ENCODE assay signal across 15 mouse cellular contexts in the genomic region with DNA sequence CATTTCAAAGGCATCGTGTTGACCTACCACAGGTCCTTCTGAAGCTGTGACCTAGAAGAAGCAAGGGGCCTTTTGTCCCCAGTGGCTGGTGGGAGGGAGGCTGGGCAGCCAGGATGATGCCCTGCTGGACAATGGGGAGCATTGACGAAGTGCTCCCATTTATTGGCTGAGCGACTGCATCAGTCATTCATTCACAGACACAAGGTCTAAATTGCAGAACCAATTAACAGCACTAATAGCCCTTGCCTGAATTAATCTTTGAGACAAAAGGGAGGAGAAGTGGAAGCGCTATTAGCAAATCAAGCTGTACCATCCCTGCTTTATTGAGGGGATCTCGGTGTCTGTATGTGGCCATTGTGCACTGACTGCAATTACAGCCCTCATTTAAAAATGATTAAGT. TPM values are rescaled to one million over a fixed set of nuclear protein-coding genes. Genes with fewer than 3 reads are reported as not detected.
DNase-seq lines count a peak whose midpoint lies in the region; ATAC-seq and TF ChIP-seq lines count a peak whose summit lies in the region.
"Had no signal": no experiment of that assay in that cellular context is flagged by ENCODE, and none has a peak within 500 bp of the region (broad histone marks: within the 10 kb centered on the region; RNA-seq: fewer than 3 reads in every experiment).

No protein-coding gene starts in this region.

- no peak overlapping the region; the same call in 1 of the 2 replicates for H3K27ac ChIP-seq in left cerebral cortex, adult 2 months
- no peak overlapping the region for H3K27ac ChIP-seq in neural tube, embryonic 12.5 days
- H3K27ac ChIP-seq: embryonic facial prominence, embryonic 15.5 days; heart, adult 2 months; liver, embryonic 13.5 days; macrophage had no signal

- no peak overlapping the region for H3K9ac ChIP-seq in neural tube, embryonic 12.5 days
- H3K9ac ChIP-seq: embryonic facial prominence, embryonic 15.5 days; liver, embryonic 13.5 days had no signal

- H3K27me3 ChIP-seq in neural tube, embryonic 12.5 days (replicated peaks) = no peaks in the 10 kb centered on the region
- H3K27me3 ChIP-seq: embryonic facial prominence, embryonic 15.5 days; liver, embryonic 13.5 days had no signal

- no peaks in the 10 kb centered on the region for H3K9me3 ChIP-seq in neural tube, embryonic 12.5 days
- H3K9me3 ChIP-seq: embryonic facial prominence, embryonic 15.5 days had no signal

- no peak overlapping the region for H3K4me3 ChIP-seq in left cerebral cortex, adult 2 months
- no peak overlapping the region for H3K4me3 ChIP-seq in neural tube, embryonic 12.5 days
- H3K4me3 ChIP-seq: embryonic facial prominence, embryonic 15.5 days; heart, adult 2 months; liver, embryonic 13.5 days had no signal

- whole genome bisulfite sequencing in neural tube, embryonic 12.5 days = 22% methylated on average over 5 of the region's 5 CpGs

- TF ChIP-seq CTCF in left cerebral cortex, adult 2 months (IDR thresholded peaks at IDR 0.05) = peak; percentile 10

- peak; percentile 5 for DNase-seq in cerebellum, adult 11-12 months
- DNase-seq in cerebellum, postnatal 14 days = no peak
- DNase-seq in left cerebral cortex, adult 2 months (ENCODE audit: extremely low spot score in 1 of 2, low spot score in 2 of 2) = peak; percentile 13 to 18
- DNase-seq in left cerebral cortex, adult 18-20 months (ENCODE audit: low spot score in 2 of 2) = no peak
- DNase-seq in frontal cortex, postnatal 36 days (ENCODE audit: low spot score in 2 of 2) = peak; percentile 9 to 44
- DNase-seq in adrenal gland, adult 8-10 months = no peak
- no peak for DNase-seq in kidney, adult 9 months
- DNase-seq: heart, adult 2 months; heart, postnatal 4 days; kidney, postnatal 10 days; liver, embryonic 13.5 days had no signal

- peaks cover 3% of the 10 kb centered on the region; the same call in 1 of the 2 replicates for H3K4me1 ChIP-seq in neural tube, embryonic 12.5 days
- H3K4me1 ChIP-seq: embryonic facial prominence, embryonic 15.5 days; liver, embryonic 13.5 days had no signal

- peak; percentile 50 for ATAC-seq in neural tube, embryonic 12.5 days (ENCODE audit: low FRiP score, low read depth)

- no peaks in the 10 kb centered on the region for H3K36me3 ChIP-seq in neural tube, embryonic 12.5 days
- H3K36me3 ChIP-seq: embryonic facial prominence, embryonic 15.5 days; liver, embryonic 13.5 days had no signal

- no peak overlapping the region for H3K4me2 ChIP-seq in neural tube, embryonic 12.5 days (replicated peaks)
- H3K4me2 ChIP-seq: embryonic facial prominence, embryonic 15.5 days; liver, embryonic 13.5 days had no signal

- intact Hi-C loops in left cerebral cortex, adult 2 months (cut with DNase I) = no loop called here

RNA-seq across cellular contexts. Expression of a gene that starts 27.5 kb away (rescaled TPM):
- total RNA-seq in left cerebral cortex, adult 2 months (2021) = not detected
- total RNA-seq in left cerebral cortex, adult 18-20 months (2021) = not detected
- not detected in 2 replicates for polyA plus RNA-seq in neural tube, embryonic 12.5 days (2016; fragmentation: Nextera tagmentation; extraction: Ambion mirVana)
- total RNA-seq in adrenal gland, adult 8-10 months (2022) = not detected
- total RNA-seq: heart, adult 2 months; heart, postnatal 4 days; neutrophil, adult 5-6 weeks had no signal
- polyA plus RNA-seq: embryonic facial prominence, embryonic 15.5 days; liver, embryonic 13.5 days; macrophage had no signal

Comparison
In these comparisons a context has a peak if more than half of its experiments do, and no peak if none do; other contexts are left out.
1. DNase-seq: peak in cerebellum, adult 11-12 months (single experiment), left cerebral cortex, adult 2 months (2 of 2) and frontal cortex, postnatal 36 days (2 of 2); none in cerebellum, postnatal 14 days (0 of 2), left cerebral cortex, adult 18-20 months (0 of 2), adrenal gland, adult 8-10 months (single experiment) and kidney, adult 9 months (single experiment).